Mouse (Mus musculus): ENCODE data around the gene Hpd. TPM values are rescaled to one million over a fixed set of nuclear protein-coding genes. Genes with fewer than 3 reads are reported as not detected.
"Not testable (repeated sequence)": the region's sequence is repeated elsewhere in the genome, so short reads cannot be mapped to it uniquely, and the experiment has no call there.

The Hpd gene
- not detected in 2 replicates for polyA plus RNA-seq (2016; fragmentation: Nextera tagmentation; extraction: Ambion mirVana)

DNA sequence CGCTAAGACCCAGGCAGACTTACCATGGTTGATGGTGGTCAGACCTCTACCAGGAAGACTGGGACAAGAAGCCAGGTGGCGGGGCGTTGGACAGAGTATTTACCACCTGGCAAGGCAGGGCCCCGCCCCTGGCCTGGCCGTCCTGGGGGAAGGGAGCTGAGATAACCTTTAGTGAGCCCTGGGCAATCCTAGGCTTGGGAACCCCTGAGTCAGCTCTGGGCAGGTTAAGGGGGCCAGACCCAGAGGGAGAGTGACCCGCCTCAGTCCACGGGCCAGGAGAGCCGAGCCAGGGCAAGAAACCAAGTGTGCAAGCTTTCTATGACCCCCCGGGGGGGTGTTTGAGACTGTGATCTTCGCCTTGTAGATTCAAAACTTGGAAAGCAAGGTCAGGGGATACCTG, at the start of gene Hpd:
TSS of gene Hpd (minus strand) at position 77 of the 400 bp plus-strand sequence.
- Histone ChIP-seq H3K27me3 (ENCODE audit: low read depth, poor library complexity, severe bottlenecking) (0 out of 2 replicates have a peak, but pooled peaks cover 5% of the 10 kb centered on the region), H3K4me1 (no peaks in the 10 kb centered on the region), H3K36me3 (no peaks in the 10 kb centered on the region), H3K9me3 (replicated peaks) (no peaks in the 10 kb centered on the region), H3K4me3 (no peak within 1 kb of the TSS), H3K27ac (no peak within 1 kb of the TSS)
- no peak for DNase-seq (ENCODE audit: low spot score)
- 82% methylated on average over 10 of the region's 10 CpGs for WGBS

DNA sequence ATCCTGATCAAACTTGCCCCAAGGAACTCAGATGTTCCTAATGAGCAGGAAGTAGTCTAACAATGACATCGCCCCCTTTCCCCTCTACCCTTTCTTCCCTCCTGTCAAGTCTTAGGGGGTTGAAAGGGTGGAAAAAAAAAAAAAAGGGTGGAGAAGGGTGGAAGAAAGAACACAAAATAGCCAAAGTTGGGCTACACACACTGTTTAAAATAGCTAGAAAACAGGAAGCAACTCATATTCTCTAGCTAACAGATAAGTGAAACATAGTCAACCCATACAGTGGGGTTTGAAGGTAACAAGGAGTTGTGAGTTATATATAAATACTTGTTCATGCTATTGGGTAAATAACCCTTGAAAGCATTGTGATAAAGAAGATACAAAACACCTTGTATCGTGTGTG, 49.7 kb upstream of the Hpd start:
- whole genome bisulfite sequencing = 98% methylated on average over 2 of the region's 2 CpGs
- Histone ChIP-seq H3K27ac (no peak overlapping the region), H3K9me3 (replicated peaks) (no peaks in the 10 kb centered on the region), H3K27me3 (ENCODE audit: low read depth, poor library complexity, severe bottlenecking) (no peaks in the 10 kb centered on the region), H3K36me3 (peaks cover 54% of the 10 kb centered on the region), H3K4me1 (peaks cover 11% of the 10 kb centered on the region), H3K4me3 (no peak overlapping the region)
- no peak for DNase-seq (ENCODE audit: low spot score)

DNA sequence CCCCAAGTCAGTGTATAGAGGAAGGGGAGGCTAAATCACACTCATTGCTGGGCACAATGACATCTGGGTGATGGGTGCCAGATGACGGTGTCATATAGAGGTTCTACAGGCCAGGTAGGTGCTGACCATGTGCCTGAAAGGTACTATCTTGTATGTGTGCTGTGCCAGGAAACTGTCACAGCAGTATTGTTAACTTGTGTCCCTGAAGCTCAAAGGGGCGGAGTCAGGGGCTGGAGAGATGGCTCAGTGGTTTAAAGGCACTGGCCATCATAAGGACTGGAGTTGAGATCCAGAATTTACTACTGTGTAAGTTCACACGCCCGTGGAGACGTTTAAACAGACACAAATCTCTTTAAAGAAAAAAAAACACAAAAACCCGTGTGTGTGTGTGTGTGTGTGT, 46.8 kb upstream of the Hpd start:
- Histone ChIP-seq H3K36me3 (peaks cover 28% of the 10 kb centered on the region), H3K27ac (no peak overlapping the region), H3K9me3 (replicated peaks) (no peaks in the 10 kb centered on the region), H3K27me3 (ENCODE audit: low read depth, poor library complexity, severe bottlenecking) (no peaks in the 10 kb centered on the region), H3K4me3 (peak overlapping the region; percentile 69; the same call in 1 of the 2 replicates), H3K4me1 (peaks cover 15% of the 10 kb centered on the region)
- no peak for DNase-seq (ENCODE audit: low spot score)
- WGBS = 88% methylated on average over 6 of the region's 6 CpGs

DNA sequence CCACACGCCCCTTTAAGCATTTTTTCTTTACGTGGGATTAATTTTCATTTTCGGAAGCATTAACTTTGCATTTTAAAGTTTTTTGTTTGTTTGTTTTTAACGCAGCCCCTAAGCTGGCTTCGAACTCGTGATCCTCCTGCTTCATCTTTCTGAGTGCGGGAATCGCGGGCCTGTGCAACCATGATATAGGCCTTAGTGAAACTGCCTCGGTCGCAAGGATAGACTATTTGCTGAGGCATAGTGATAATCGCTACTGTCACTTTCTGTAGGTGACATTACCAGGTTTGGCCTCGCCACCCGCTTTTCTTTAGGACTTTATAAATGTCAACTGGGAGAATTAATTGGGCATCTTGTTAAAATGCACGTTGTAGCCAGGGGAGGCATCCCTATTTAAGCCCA, 46.0 kb upstream of the Hpd start:
- H3K27me3 ChIP-seq (ENCODE audit: low read depth, poor library complexity, severe bottlenecking) = no peaks in the 10 kb centered on the region
- H3K4me3 ChIP-seq = peak overlapping the region; percentile 69
- H3K4me1 ChIP-seq = peaks cover 15% of the 10 kb centered on the region
- no peaks in the 10 kb centered on the region for H3K9me3 ChIP-seq (replicated peaks)
- peak overlapping the region; percentile 86 for H3K27ac ChIP-seq
- DNase-seq (ENCODE audit: low spot score) = no peak
- peaks cover 22% of the 10 kb centered on the region for H3K36me3 ChIP-seq
- WGBS = 7% methylated on average over 15 of the region's 15 CpGs

DNA sequence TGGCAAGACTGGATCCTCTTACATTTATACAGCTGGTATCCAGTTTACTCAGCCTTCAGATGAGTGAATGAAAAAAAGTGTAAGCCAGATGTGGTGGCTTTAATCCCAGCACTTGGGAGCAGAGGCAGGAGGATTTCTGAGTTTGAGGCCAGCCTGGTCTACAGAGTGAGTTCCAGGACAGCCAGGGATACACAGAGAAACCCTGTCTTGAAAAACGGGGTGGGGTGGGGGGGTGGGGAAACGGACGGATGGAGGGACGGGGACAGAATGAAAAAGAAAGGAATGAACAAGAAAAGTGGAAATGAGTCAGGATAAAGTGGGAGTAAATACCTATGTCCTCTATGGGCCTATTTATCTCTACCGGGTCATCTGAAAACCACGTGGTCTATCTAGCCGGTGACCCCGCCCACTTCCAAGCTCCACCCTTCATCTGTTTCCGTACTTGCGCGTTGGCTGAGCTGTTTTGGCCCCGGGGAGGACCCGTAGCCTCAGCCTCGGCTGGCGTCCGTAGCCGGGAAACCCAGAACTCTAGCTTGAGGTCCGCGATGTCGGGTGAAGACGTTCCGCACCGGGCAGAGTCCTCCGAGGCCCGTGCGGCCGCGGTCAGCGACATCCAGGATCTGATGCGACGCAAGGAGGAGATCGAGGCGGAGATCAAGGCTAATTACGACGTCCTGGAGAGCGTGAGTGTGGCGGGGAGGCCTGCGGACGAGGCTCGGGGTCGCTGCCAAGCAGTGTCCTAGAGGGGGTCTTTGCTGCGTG, 45.4 kb upstream of the Hpd start:
- Histone ChIP-seq H3K36me3 (peaks cover 18% of the 10 kb centered on the region), H3K4me1 (peaks cover 15% of the 10 kb centered on the region), H3K4me3 (peak overlapping the region; percentile 69), H3K27me3 (ENCODE audit: low read depth, poor library complexity, severe bottlenecking) (no peaks in the 10 kb centered on the region), H3K9me3 (replicated peaks) (no peaks in the 10 kb centered on the region), H3K27ac (peak overlapping the region; percentile 86)
- DNase-seq (ENCODE audit: low spot score) = peak; percentile 94
- 2% methylated on average over 42 of the region's 42 CpGs for WGBS

DNA sequence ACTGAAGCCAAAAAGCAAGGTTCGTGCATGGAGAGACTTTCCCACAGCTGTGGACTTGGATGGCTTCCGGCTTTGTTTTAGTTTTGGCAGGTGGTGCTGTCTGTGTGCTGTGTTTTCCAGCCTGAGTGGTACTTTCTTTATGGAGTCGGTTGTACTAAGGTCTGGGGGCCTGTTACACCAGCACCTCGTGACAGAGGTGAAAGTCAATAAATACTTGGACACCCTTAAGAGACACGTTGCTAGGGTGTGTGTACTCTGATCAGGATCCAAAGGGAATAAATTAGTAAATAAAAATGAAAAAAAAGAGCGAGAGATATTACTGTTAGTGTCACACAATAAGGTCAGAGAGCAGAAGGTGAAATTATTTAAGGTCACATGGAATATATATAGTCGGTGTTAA, 44.3 kb upstream of the Hpd start:
- no peak overlapping the region for H3K4me3 ChIP-seq
- no peak for DNase-seq (ENCODE audit: low spot score)
- no peaks in the 10 kb centered on the region for H3K9me3 ChIP-seq (replicated peaks)
- no peak overlapping the region for H3K27ac ChIP-seq
- peaks cover 14% of the 10 kb centered on the region for H3K36me3 ChIP-seq
- no peaks in the 10 kb centered on the region for H3K27me3 ChIP-seq (ENCODE audit: low read depth, poor library complexity, severe bottlenecking)
- WGBS = 91% methylated on average over 7 of the region's 7 CpGs
- H3K4me1 ChIP-seq = peaks cover 15% of the 10 kb centered on the region

DNA sequence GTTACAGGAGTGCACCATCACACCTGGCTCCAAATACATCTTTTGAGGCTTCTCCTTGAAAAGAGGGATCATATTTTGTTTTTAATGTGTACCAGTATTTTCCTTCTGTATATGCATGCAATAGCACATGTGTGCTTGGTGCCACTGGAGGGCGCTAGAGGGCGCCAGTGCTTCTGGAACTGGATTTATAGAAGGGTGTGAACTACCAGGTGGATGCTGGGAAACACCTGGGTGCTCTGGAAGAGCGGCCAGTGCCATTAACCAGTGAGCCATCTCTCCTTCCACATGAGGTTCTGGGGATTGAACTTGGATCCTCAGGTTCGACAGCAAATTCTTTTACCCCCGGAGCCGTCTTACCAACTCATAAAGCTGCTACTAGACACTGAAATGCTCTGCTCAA, 41.3 kb upstream of the Hpd start:
- not testable (repeated sequence) for H3K36me3 ChIP-seq; H3K4me1 ChIP-seq; DNase-seq (ENCODE audit: low spot score); H3K4me3 ChIP-seq; H3K27me3 ChIP-seq (ENCODE audit: low read depth, poor library complexity, severe bottlenecking); H3K9me3 ChIP-seq (replicated peaks); H3K27ac ChIP-seq
- WGBS = 58% methylated on average over 6 of the region's 6 CpGs

DNA sequence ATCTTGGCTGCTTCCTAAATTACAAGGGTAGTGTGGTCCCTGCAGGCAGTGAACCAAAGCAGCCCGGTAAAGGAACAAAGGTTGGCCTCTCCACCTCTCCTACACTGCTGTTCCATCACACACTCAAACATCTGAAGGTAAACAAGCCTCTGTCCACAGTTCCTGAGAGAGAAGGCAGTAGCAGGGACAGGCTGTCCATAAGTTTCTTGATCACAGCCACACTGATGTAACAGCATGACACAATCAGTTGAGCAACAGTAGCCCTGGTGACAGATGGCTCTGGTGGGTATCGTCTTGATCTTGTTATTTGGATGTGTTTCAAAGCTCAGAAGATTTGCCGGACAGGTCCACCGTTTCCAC, 40.5 kb upstream of the Hpd start:
- Histone ChIP-seq H3K27ac (no peak overlapping the region), H3K36me3 (no peaks in the 10 kb centered on the region), H3K9me3 (replicated peaks) (no peaks in the 10 kb centered on the region), H3K4me1 (0 out of 2 replicates have a peak, but pooled peaks cover 4% of the 10 kb centered on the region), H3K27me3 (ENCODE audit: low read depth, poor library complexity, severe bottlenecking) (no peaks in the 10 kb centered on the region), H3K4me3 (no peak overlapping the region)
- no peak for DNase-seq (ENCODE audit: low spot score)
- WGBS = 83% methylated on average over 4 of the region's 4 CpGs

DNA sequence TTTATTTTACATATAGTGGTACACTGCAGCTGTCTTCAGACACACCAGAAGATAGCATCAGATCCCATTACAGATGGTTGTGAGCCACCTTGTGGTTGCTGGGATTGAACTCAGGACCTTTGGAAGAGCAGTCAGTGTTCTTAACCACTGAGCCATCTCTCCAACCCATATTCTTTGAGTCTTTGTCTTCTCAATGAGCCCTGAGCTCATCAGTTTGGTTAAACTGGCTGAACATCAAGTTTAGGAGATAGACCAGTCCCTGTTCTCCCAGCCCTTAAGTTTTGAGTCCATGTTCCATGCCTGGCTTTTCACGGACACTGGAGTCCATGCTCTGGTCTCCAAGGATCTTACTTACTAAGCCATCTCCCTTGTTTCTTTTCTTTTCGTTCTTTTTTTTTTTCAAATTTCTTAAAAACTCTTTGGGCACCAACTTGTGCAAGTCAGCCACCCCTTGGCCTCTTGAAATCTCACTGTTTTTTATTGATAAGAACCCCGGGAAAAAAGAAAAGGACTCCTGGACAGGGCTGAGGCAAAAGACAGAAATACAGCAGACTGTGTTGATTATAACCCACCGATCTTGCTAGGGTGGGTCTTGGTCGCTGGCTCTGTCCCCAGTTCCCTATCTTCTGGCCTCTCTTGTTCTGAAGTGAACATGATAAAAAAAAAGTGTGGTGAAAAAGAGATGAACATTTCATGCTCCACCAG, 40.0 kb upstream of the Hpd start:
- H3K27ac ChIP-seq; H3K4me3 ChIP-seq; H3K4me1 ChIP-seq; DNase-seq (ENCODE audit: low spot score); H3K27me3 ChIP-seq (ENCODE audit: low read depth, poor library complexity, severe bottlenecking); H3K36me3 ChIP-seq; H3K9me3 ChIP-seq (replicated peaks): not testable (repeated sequence)
- 70% methylated on average over 5 of the region's 5 CpGs for WGBS

DNA sequence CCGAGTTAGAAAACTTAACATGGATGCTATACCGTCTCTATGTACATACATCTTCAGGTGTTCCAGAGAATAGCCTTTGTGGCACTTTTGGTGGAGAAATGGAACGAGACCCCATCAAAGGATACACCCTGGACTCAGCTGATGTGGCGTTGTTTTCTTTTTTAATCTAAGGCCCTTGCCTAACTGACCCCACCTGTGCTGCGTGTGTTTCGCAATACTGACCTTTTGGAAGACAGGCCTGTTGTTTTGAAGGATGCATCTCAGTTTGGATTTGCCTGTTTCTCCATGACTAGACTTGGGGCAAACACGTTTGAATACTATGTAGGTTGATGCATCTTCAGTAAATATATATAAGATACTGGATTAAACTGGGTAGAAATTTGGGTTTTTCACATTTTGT, 21.1 kb upstream of the Hpd start:
- DNase-seq (ENCODE audit: low spot score); H3K4me3 ChIP-seq; H3K36me3 ChIP-seq; H3K9me3 ChIP-seq (replicated peaks); H3K4me1 ChIP-seq; H3K27ac ChIP-seq; H3K27me3 ChIP-seq (ENCODE audit: low read depth, poor library complexity, severe bottlenecking): not testable (repeated sequence)
- 85% methylated on average over 7 of the region's 7 CpGs for WGBS

DNA sequence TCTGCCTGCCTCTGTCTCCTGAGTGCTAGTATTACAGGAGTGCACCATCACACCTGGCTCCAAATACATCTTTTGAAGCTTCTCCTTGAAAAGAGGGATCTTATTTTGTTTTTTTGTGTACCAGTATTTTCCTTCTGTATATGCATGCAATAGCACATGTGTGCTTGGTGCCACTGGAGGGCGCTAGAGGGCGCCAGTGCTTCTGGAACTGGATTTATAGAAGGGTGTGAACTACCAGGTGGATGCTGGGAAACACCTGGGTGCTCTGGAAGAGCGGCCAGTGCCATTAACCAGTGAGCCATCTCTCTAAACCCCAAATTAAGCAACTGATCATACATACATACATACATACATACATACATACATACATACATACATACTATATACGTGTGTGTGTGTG, 20.2 kb upstream of the Hpd start:
- H3K9me3 ChIP-seq (replicated peaks); H3K36me3 ChIP-seq; H3K4me1 ChIP-seq; H3K4me3 ChIP-seq; H3K27me3 ChIP-seq (ENCODE audit: low read depth, poor library complexity, severe bottlenecking); H3K27ac ChIP-seq; DNase-seq (ENCODE audit: low spot score): not testable (repeated sequence)
- 53% methylated on average over 4 of the region's 4 CpGs for WGBS

DNA sequence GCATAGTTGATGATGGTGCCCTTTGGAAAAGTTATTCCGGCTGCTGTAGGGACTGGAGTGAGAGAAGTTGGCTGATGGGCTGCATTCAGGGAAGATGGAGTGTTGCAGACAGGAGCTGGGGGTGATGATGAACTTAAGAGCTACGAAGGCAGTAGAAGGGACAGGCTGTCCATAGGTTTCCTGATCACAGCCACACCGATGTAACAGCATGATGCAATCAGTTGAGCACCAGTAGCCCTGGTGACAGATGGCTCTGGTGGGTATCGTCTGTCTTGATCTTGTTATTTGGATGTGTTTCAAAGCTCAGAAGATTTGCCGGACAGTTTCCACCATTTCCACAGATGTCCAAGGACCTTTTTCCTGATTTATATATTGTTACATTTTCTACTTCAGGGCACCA, 19.5 kb upstream of the Hpd start:
- Histone ChIP-seq H3K27me3 (ENCODE audit: low read depth, poor library complexity, severe bottlenecking) (no peaks in the 10 kb centered on the region), H3K4me1 (no peaks in the 10 kb centered on the region), H3K36me3 (no peaks in the 10 kb centered on the region), H3K4me3 (no peak overlapping the region), H3K9me3 (replicated peaks) (0 out of 2 replicates have a peak, but pooled peaks cover 2% of the 10 kb centered on the region), H3K27ac (no peak overlapping the region)
- DNase-seq (ENCODE audit: low spot score) = no peak
- 86% methylated on average over 5 of the region's 5 CpGs for WGBS

DNA sequence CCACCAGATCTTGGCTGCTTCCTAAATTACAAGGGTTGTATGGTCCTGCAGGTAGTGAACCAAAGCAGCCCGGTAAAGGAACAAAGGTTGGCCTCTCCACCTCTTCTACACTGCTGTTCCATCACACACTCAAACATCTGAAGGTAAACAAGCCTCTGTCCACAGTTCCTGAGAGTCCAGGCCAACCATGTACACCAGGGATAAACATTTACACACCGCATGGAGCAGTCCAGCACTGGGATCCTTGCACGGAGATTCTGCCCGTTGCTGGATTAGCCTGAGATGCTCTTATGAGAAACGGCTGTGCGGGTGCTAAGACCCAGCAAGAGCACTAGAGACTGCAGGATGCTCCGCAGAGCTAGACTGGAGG, 19.0 kb upstream of the Hpd start:
- Histone ChIP-seq H3K27ac (no peak overlapping the region), H3K36me3 (no peaks in the 10 kb centered on the region), H3K4me3 (no peak overlapping the region), H3K9me3 (replicated peaks) (0 out of 2 replicates have a peak, but pooled peaks cover 2% of the 10 kb centered on the region), H3K27me3 (ENCODE audit: low read depth, poor library complexity, severe bottlenecking) (no peaks in the 10 kb centered on the region), H3K4me1 (no peaks in the 10 kb centered on the region)
- no peak for DNase-seq (ENCODE audit: low spot score)
- WGBS = 85% methylated on average over 7 of the region's 7 CpGs

All from limb, embryonic 10.5 days (tissue).